Mouse (Mus musculus) CD4-positive helper T cell, adult 2 months (primary cell): ENCODE results near the gene Prkca.

Experiments
- DNase-seq: peaks from one replicate; pipeline ENCODE4 v3.0.0-alpha.2; 2012; ENCODE audit warnings: low read depth, missing footprints, low spot score

Gene Prkca

DNA sequence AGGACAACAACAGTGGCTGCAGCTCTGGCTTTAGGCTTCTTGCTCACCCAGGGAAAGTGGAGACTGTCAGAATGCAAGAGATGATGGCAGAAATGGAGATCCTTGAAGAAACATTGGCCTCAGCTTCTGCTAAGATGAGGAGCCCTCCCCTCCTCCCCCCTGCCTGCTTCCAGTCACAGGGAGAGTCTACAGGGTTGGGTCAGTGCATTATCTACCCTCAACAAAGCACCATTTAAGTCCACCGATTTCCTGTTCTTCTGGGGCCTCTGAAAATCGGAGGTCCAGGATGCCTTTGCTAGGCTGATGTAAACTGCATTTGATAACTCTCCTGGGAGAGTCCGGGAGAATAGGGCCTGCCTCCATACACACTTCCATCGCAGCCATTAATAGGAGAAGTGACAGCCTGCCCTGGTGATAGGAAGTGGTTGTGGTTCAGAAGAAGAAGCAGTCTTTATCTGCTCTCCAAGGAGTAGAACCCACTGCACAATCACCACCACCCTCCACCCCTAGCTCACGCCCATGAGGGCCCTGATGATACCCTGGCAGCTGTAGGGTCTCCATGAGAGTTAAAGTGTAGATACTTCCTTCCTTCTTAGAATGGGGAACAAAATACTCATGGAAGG is 108.5 kb downstream of the Prkca start:
- peak; percentile 13 for DNase-seq

DNA sequence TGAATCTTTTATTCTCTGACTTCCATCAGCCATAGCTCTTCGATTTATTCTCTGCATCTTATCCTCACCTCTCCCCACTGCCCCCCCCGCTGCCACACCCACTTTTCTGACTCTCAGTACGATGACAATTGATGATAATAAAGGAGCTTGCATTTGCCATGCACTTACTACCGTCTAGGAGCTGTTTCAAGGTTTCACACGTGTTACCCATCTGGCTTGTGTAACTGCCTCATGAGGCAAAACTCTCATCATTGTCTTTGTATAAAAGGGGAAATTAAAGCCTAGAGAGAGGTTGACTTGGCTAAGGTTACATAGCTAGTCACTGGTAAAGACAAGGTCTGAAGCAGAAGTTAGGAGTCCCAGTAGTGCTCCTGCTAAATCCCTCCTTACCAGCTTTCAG is 110.7 kb downstream of the Prkca start:
- DNase-seq = no peak

DNA sequence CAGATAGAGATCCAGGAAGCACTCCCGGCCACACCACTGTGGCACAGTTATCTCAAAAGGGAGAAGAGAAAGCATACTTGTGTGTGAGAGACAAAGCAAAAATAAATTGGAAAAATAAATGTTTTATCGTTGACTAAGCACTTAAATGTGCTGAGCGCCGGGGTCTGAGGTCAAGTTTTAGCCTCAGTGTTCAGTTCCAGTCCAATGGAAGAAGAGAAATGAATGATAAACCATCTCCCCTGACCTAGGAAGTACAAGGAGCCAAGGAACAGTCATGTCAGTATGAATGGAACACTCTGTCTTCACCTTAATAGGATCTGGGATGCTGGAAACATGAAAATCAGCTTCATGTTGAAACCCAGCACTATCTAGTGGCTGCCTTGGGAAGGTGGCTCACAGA is 113.6 kb downstream of the Prkca start:
- no peak for DNase-seq

DNA sequence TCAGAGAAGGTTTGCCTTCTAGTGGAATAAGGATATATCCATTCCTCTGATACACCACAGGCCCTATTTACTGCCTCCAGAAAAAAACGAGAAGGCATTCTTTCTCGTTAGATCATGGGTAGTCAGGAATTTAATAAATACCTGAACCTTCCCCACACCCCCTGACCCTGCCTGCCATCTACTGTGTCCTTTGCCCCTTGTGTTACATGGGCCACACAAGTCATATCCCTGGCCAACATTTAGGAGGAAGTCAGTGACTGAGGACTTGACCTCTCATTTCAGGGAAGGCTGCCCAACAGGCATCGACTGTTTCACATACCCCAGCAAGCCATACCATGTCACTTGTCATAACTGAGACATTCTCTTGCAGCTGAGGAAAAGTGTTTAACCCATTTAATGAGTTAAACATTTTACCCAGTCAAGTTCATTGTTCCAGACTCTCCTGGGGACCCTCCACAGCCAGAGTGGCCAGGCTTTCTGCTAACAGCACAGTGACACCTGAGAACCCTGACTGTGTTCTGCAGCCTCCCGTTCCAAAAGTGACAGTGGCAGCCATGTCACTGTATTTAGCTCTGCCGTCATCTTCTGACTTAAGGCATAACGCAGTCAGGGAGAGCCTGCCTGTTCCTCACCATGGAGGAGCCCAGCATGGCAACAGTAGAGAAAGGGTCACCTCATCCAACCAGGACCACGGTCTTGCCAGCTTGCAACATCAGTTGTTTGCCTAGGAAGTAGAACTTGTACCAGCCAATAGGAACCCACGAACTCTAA is 114.4 kb downstream of the Prkca start:
- no peak for DNase-seq

DNA sequence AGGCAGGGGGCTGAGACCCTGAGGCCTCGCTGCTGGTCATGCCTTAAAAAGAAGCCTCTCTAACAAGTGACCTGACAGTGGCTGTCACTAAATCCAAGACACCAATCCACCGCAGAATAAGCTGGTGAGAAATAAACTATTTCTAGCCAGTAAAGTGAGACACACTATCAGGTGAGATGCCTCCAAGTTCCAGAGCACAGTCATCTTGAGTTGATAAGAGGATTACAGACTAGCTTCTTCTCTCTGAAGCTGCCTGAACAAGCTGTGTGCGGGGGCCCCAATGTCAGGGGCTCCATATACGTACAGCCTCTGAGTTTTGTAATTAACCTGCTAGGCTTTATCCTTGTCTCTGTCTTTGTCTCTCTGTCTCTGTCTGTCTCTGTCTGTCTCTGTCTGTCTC is 115.2 kb downstream of the Prkca start:
- no peak for DNase-seq

DNA sequence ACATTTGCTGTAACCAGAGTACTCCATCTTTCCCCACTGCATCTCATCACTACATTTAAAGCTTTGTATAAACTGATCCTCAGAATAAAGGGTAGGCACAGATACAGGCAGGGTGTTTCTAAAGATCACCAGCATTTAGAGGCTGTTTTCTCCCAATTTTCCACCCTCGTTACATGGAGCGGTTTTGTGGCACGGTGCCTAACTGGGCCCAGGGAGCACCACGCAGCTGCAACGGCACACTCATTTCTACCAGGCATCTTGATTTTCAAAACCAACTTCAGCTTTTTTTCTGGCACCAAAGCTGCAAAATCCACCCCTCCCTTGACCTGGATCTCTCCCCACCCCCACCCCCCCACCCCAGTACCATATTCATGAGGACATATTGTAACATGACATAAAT is 117.5 kb downstream of the Prkca start:
- DNase-seq = no peak

DNA sequence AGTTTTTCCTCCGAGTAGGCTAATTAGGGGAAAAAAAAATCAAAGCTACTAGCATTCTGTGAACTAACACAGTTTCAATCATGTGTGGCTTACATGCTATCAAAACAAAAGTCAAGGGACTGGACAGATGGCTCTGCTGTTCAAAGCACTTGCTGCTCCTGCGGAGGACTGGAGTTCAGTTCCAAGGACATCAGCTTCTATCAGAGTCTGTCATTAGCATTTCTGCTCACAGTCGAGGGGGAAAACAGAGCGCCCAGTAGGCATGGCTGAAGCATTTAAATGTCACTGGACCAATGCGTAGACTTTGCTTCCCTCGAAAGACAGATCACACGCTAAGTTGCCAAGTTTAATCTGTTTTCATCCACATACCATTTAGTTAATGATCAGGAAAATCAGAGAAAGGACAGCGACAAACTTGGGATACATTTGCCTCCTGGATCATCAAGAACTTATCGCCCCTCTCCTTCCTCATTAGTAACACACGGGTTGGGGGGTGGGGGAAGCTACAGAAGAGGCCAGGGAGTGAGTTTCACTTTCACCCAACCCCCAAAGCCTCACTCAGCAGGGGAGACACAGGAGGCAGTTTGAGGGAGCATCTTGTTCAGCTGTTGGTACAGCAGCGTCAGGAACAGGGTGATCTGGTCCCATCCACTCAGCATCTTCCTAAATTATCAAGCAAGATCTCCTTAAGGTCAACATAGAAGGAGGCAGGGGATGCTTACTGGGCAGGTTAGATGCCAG is 119.3 kb downstream of the Prkca start:
- DNase-seq = peak; percentile 49

DNA sequence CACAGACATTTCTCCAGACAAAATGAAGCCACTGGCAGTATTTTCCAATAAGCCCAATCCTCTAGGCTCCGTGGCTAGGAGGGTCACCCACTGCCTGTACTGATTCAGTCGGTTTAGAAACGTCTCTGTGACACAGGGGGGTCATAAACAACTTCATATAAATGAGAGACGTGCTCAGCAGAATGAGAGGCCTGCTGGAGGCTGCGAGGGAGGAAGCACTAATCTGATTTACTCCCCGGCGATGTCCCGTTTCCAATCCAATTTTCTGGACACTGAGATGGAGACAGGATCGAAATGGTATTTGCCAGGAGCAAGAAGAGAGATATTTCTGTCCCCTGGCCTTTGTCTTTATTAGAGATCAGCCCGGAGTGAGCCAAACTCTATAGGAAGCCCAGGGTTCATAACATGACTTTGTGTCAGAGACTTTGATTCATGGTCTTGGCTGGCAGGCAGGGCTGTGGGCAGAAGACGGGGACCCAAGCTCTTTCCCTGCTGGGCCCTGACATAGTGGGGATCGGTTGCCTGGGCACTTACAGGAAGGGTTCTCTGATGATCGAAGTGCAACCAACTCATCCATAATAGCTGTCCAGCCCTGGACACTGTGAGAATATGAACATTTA is 120.0 kb downstream of the Prkca start:
- DNase-seq = no peak

DNA sequence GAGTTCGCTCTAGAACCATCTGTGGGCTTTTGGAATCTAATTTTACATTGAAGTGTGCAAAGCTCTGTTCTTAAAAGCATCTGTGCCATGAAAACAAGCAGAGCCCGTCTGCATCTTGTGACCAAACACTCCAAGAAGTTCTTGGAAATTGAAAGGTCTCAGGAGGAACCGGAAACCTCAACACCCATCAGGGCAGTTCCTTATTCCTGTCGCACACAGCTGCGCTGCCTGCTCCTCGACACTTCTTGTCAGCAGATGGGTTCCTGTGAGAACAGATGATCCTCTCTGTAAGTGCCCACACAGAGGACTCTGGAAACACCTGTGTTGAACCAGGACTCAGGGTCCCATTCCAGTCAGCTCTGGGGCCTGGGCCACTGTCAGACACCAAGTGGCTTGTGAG is 120.6 kb downstream of the Prkca start:
- DNase-seq = peak; percentile 47

DNA sequence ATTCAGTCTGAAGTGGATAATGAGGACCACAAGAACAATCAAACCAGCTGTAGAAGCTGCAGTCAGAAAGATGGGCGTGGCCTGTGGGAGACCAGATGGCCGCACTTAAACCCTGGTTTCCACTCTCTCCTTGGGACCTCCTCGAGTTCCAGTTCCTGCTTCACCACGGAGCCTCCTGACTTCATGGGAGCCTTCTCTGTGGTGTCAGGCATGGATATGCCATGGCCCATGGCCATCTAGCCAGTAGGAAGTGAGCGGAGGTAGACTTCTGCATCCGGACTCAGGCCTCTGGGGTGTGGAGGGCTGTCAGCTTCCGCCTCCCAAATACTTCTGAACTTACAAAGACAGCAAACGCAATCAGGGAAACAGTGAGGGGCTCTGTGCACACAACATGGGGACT is 121.1 kb downstream of the Prkca start:
- peak; percentile 46 for DNase-seq

DNA sequence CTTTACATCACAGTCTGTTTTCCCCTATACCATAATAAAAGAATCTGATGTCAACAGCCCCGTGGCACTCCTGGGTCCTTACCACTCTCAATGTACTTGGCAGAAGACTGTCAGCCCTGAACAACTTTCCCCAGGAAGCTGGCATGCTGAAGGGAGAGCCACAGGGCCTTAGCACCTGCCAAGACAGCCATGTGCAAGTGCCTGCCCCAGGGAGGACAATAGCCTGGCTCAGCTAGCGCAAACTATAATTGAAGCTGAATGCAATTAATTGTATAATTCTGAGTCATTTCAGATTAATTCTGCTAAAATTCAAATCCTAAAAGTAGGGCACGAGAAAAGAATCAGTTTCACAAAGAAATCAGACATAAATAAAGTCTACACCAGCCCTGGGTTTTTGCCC is 121.7 kb downstream of the Prkca start:
- DNase-seq = no peak

DNA sequence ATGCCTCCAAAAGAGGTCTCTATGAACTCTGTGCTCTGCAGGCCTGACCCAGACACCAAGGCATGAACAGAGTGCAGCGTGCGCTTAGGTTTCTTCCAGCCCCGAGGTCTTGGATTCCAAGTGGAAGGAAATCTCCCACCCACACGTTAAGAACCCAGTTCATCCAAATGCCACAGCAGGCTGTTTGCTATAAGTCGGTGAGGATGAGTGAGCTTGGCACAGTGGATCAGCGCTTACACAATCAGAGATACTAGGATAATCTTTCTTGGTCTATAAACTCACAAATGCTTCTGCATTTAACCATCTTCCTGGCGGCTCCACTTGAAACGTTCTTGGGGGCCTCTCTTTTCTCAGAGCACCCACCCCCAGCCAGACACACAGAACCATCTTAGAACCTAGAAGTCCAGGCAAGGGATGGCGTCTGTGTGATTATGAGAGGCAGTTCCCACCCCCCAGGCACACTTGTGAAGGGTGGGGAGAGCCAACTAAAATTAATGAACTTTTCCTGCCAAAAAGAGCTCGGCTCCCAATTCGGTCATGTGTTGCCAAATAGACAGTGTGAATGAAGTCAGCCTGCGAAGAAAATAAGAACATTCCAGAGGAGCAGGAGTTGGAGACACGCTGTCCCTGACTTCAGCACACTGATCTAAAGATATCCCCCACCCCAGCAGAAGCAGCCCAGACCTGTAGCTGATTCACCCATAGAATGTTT is 122.4 kb downstream of the Prkca start:
- no peak for DNase-seq

DNA sequence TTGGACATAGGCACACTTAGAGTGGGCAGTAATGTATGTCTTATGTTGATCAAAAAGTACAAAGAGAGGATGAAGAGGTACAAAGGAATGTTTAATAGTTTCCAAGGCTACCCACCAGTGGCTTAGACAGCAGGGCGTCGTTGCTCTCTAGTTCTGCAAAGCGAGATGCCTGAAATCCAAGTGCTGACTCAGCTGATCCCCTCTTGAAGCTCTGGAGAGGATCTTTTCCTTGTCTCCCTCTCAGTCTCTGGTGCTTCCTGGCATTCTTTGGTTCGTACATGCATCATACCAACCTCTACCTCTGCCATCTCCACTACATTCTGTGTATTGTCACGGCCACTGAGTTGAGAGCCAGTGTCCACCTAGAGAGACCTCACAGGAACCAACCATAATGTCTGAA is 123.1 kb downstream of the Prkca start:
- no peak for DNase-seq

DNA sequence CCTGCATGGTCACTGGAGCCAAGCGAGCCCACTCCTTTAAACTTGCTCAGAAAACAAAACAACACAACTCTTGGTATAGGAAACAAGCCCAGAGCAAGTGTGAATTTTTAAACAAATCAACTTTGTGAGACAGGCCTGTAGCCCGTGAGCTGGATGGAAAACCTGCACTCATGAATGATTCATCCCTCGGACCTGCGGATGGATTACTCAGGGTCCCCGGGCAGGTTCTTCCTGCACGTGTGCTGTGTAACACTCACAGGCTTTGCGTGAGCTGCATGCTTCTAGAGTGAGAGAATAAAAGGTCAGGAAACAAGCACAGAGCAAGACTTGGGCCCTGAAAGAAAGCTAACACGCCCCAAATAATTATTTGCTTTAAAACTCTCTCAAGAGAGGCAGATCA is 126.7 kb downstream of the Prkca start:
- peak; percentile 20 for DNase-seq

DNA sequence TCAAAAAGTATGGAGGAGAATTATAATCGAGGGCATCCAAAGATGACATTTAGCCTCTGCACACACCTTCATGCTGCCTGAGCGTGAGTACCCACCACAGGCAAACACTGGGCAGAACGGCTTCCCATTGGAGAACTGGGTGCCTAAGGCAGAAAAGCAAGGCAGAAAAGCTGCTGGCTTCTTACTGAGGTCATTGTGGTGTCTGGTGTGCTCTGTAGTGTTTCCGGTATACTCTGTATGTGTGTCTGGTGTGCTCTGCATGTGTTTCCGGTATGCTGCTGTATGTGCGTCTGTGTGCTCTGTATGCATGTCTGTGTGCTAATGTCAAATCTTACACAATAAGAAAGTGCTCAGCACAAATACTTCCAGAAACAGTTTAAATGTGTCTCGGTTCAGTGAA is 127.7 kb downstream of the Prkca start:
- peak; percentile 84 for DNase-seq

DNA sequence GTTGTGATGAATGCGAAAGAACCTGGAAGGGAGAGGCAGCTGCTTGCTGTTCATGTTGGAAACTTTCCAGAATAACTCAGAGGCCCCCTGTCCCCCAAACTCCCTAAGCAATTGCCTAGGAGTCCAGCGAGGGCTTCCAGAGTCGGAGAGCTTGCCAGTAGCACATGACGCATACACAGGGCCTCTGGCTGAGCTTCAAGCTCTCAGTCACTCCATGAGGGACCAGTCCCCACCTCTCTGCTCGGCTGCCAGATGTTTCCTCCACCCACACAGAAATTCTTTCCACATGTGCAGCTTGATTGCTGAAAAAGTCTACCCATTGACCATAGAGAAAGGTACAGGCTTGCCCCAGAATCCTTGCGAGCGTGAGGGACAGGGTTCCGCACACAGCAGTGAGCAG is 128.3 kb downstream of the Prkca start:
- DNase-seq = peak; percentile 63

DNA sequence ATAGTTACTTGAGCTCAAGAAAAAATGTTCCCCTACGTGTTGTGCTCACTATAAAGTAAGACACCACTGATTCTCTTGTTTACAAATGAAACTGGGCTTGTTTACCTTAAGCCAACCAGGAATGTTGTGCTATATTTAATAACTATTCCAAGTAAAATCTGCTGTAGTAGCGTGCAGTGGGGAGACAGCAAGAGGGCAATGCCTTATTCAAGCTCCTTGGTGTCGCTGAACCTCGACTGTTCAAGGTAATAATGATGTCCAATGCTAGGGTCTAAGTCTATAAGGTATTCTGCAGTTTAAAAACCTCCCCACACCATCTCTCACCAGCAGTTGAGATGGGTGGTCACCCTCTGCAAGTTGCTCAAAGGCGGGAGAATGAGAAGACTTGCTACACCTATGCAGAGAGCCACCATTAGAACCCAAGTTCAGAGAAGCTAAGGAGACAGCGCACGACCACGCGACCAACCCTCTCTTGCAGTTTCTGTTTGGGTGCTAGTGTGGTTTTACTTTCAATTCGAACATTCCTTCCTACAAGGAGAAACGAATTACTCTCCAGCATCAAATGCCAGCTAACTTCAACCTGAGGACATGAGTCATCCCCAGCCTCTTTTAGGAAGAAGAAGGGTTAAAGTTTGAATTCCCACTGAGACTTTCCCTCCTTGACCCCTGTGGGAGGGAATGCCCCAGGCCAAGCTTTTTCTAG is 129.1 kb downstream of the Prkca start:
- peak; percentile 63 for DNase-seq

DNA sequence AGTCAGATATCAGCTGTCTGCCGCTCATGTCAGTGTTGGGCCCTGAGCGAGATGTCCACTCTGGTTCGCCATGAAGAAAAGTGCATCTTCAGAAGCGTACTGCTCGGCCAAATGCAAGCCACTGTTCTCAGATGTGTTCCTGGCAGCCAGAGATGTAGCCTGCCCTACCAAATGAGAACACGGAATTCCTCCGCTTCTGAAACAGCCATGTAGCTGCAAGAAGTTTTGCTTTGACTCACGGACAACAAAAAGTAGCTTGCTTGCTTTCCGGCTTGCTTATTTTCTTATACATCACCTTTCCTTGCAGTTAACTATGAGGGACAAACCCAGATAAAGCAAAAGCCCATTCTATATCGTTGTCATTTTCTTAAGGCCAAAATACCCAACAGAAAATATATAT is 129.9 kb downstream of the Prkca start:
- DNase-seq = peak; percentile 35

DNA sequence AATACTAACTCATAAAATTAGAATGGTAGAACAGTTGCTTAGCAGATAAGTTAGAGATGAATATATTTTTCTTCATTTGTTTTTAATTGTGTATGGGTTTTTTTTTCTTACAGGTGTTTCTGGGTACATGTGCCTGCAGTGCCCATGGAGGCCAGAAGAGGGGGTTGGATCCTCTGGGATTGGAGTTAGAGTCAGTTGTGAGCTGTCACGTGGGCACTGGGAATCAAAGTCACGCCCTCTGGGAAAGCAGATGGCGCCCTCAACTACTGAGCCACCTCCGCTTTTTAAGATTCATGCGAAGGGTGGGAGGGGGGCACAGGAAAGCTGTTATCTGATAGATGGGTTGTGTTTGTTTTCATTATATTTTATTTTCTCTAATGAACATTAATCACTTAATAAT is 131.1 kb downstream of the Prkca start:
- DNase-seq = no peak

DNA sequence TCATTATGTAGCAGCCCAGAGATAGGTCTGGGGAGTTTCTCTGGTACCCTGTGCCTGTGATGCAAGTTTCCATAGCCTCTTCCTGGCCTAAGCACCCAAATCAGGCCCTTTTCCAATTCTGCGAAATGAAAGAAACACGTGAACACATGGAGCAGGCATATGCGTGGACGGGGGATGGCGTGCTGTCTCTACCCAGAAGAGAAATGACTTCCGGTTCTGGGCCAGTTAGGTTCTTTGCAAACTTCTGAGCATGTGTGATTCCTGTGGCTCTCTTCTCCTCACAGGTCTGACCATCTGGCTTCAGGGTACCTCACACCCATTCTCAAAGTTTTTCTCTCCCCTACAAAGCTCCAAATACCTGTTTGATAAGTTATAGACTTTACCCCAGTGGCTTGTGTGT is 131.7 kb downstream of the Prkca start:
- DNase-seq = no peak

DNA sequence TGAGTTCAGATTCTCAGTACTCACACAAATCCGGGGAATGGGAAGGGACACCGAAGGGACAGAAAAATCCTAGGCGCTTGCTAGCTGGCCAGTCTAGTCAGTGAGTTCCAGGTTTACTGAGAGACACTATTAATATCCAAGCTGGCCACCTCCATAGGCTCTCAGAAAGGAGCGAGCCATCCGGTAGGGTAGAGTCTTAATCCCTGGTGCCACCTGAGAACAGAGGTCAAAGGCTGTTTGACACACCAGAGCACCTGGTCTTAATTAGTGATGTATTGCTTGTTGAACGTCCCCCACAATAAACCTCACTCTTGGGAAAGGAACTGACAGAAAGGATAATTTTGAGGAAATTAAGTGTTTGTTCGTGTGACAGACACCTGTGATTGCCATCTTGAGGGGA is 133.0 kb downstream of the Prkca start:
- DNase-seq = no peak
